Mouse (Mus musculus) heart, embryonic 12.5 days (tissue): ENCODE results near the gene Hist1h3b. TPM values are rescaled to one million over a fixed set of nuclear protein-coding genes. Genes with fewer than 3 reads are reported as not detected.

Experiments
- microRNA-seq: library from miRNA; unstranded; fragments of <30 nt; microRNA quantifications from one replicate; pipeline ENCODE4, GENCODE M21; 2017
- polyA plus RNA-seq: library from polyadenylated mRNA; unstranded; fragments of >200 nt; fragmentation: Nextera tagmentation; extraction: Ambion mirVana; gene quantifications from 2 replicates; pipeline ENCODE4 v1.2.1, GENCODE M21; 2016

Gene Hist1h3b
- polyA plus RNA-seq, 1 experiment from 2014 or later: 3.5 TPM

Small RNAs within 50 kb of the gene (microRNA-seq; reads per million reads assigned to microRNA genes)
- gene Gm44314: not detected
- not detected for gene Gm44484

Other genes with a start within 250 kb of the Hist1h3b start
- gene Hist1h4h, start 221.2 kb upstream of the Hist1h3b start, polyA plus RNA-seq: 4.4 and 5.2 TPM in 2 replicates
- 2.7 and 7.0 TPM in 2 replicates for gene Hist1h2af, start 218.4 kb upstream of the Hist1h3b start, polyA plus RNA-seq
- gene Hist1h3g, start 216.8 kb upstream of the Hist1h3b start, polyA plus RNA-seq: 3.9 and 4.0 TPM in 2 replicates
- 0.26 and 0.28 TPM in 2 replicates for gene Hist1h2bh, start 208.9 kb upstream of the Hist1h3b start, polyA plus RNA-seq
- gene Hist1h3f, start 208.2 kb upstream of the Hist1h3b start, polyA plus RNA-seq: 0.32 and 0.36 TPM in 2 replicates
- gene Hist1h4f, start 200.6 kb upstream of the Hist1h3b start, polyA plus RNA-seq: 0.95 TPM in 1 of 2 replicates, not detected in the other
- 0.21 and 0.26 TPM in 2 replicates for gene Hist1h1d, start 199.0 kb upstream of the Hist1h3b start, polyA plus RNA-seq
- 1.7 and 2.1 TPM in 2 replicates for gene Hist1h3e, start 189.9 kb upstream of the Hist1h3b start, polyA plus RNA-seq
- gene Hist1h2ae, start 181.0 kb upstream of the Hist1h3b start, polyA plus RNA-seq: 40.3 and 45.8 TPM in 2 replicates
- gene Hist1h2bg, start 180.9 kb upstream of the Hist1h3b start, polyA plus RNA-seq: 4.5 and 4.8 TPM in 2 replicates
- gene Hist1h2bf, start 178.1 kb upstream of the Hist1h3b start, polyA plus RNA-seq: 1.5 and 2.0 TPM in 2 replicates
- 1.1 and 2.3 TPM in 2 replicates for gene Hist1h2ad, start 177.9 kb upstream of the Hist1h3b start, polyA plus RNA-seq
- 1.4 and 1.6 TPM in 2 replicates for gene Hist1h3d, start 176.5 kb upstream of the Hist1h3b start, polyA plus RNA-seq
- gene Hist1h4d, start 170.7 kb upstream of the Hist1h3b start, polyA plus RNA-seq: 43.5 and 46.9 TPM in 2 replicates
- gene Hist1h2be, start 131.1 kb upstream of the Hist1h3b start, polyA plus RNA-seq: 1.2 and 2.0 TPM in 2 replicates
- 10.6 and 11.6 TPM in 2 replicates for gene Hist1h1e, start 129.7 kb upstream of the Hist1h3b start, polyA plus RNA-seq
- 0.70 and 0.78 TPM in 2 replicates for gene Hist1h2ac, start 68.3 kb upstream of the Hist1h3b start, polyA plus RNA-seq
- gene Hist1h2bc, start 68.1 kb upstream of the Hist1h3b start, polyA plus RNA-seq: 43.6 and 49.5 TPM in 2 replicates
- gene Hist1h1t, start 56.5 kb upstream of the Hist1h3b start, polyA plus RNA-seq: not detected in 2 replicates
- gene Hist1h4c, start 53.8 kb upstream of the Hist1h3b start, polyA plus RNA-seq: 2.7 and 3.5 TPM in 2 replicates
- 10.5 and 13.2 TPM in 2 replicates for gene Hfe, start 41.4 kb upstream of the Hist1h3b start, polyA plus RNA-seq
- gene Hist1h1c, start 13.5 kb upstream of the Hist1h3b start, polyA plus RNA-seq: 36.5 and 41.9 TPM in 2 replicates
- 3.0 and 5.1 TPM in 2 replicates for gene Hist1h3c, start 6.7 kb upstream of the Hist1h3b start, polyA plus RNA-seq
- gene Hist1h2bb, start 5.5 kb upstream of the Hist1h3b start, polyA plus RNA-seq: 0.88 and 1.4 TPM in 2 replicates
- 16.7 and 20.9 TPM in 2 replicates for gene Hist1h2ab, start 1.1 kb upstream of the Hist1h3b start, polyA plus RNA-seq
- gene Hist1h4b, start 4.7 kb downstream of the Hist1h3b start, polyA plus RNA-seq: 2.1 and 2.3 TPM in 2 replicates
- gene Hist1h4a, start 9.0 kb downstream of the Hist1h3b start, polyA plus RNA-seq: not detected in 2 replicates
- gene Hist1h3a, start 10.1 kb downstream of the Hist1h3b start, polyA plus RNA-seq: 1.7 and 3.5 TPM in 2 replicates
- gene Hist1h1a, start 11.4 kb downstream of the Hist1h3b start, polyA plus RNA-seq: 0.54 and 1.4 TPM in 2 replicates
- 0.13 TPM in 1 of 2 replicates, not detected in the other for gene Trim38, start 17.6 kb downstream of the Hist1h3b start, polyA plus RNA-seq
- not detected in 2 replicates for gene Slc17a2, start 54.7 kb downstream of the Hist1h3b start, polyA plus RNA-seq
- gene Slc17a3, start 87.2 kb downstream of the Hist1h3b start, polyA plus RNA-seq: not detected in 2 replicates
- not detected in 2 replicates for gene Slc17a1, start 115.5 kb downstream of the Hist1h3b start, polyA plus RNA-seq
- gene Slc17a4, start 162.7 kb downstream of the Hist1h3b start, polyA plus RNA-seq: not detected in 2 replicates
- not detected in 2 replicates for gene Hist1h2ba, start 181.9 kb downstream of the Hist1h3b start, polyA plus RNA-seq
- not detected in 2 replicates for gene Hist1h2aa, start 182.2 kb downstream of the Hist1h3b start, polyA plus RNA-seq
- not detected in 2 replicates for gene Scgn, start 238.9 kb downstream of the Hist1h3b start, polyA plus RNA-seq